Mouse (Mus musculus) lung, adult 2 months (tissue): ENCODE measurements at regions not wholly inside any gene's neighbourhood (a gene's known extent, or its start where the extent isn't known, plus 50 kb on each side); places are given as distances from the start of the nearest gene placed in this dataset.
A peak's percentile ranks its signal among the peaks of the same experiment; 100 is the strongest.

ENCODE experiments used
- DNase-seq: peaks from one replicate; pipeline ENCODE4 v3.0.0; 2022
- H3K4me1 ChIP-seq: fragments of 200-500 bp; 2 replicates; pipeline ENCODE4 v1.6.1; 2011; ENCODE audit warnings: low read length; ENCODE audit not compliant: control insufficient read depth, insufficient read depth
- H3K4me3 ChIP-seq: fragments of 200-500 bp; replicated peaks from 2 replicates; pipeline ENCODE3; 2011; ENCODE audit warnings: low read depth, mild to moderate bottlenecking, control low read depth, low read length; ENCODE audit errors: extremely low read depth
- CTCF ChIP-seq: fragments of 200-500 bp; IDR thresholded peaks from 2 replicates; pipeline ENCODE4 v1.5.1; 2011; ENCODE audit warnings: mild to moderate bottlenecking, low read length, control low read depth; ENCODE audit not compliant: insufficient read depth
- POLR2A ChIP-seq: fragments of 200-500 bp; IDR thresholded peaks from 2 replicates; pipeline ENCODE4 v1.6.1; 2011; ENCODE audit warnings: low read depth, mild to moderate bottlenecking, control low read depth, low read length, borderline replicate concordance; ENCODE audit errors: extremely low read depth
- WGBS: fragments of 180-500 bp; shearing (Covaris S2); methylation state at CpG from one replicate; pipeline ENCODE4 v1.1.7; 2018; 5-methylcytosine and 5-hydroxymethylcytosine counted together

DNA sequence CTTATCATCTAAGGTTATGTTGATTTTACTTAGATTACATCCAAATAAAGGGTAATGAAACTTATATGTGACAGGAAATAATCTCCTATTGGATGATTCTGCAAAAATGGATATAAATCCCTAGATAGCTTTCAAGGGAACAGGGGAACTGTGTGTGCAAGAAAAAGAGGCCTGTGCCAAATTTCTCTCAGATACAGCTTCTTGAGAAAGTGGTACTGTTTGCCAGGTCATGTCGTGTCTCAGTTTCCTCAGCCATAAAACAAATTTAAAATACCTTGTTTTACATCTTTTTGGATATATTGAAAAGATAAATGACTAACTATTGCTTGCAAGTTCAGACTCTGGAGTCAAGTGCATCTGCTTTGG lies 470.3 kb downstream of the Cenpc1 start:
- no peaks in the 10 kb centered on the region for H3K4me1 ChIP-seq
- WGBS: 21% methylated on average over 1 of the region's 1 CpGs
- no peak for DNase-seq
- no peak overlapping the region for H3K4me3 ChIP-seq
- TF ChIP-seq CTCF (no peak), POLR2A (no peak)

- no peak for TF ChIP-seq POLR2A
- no peak for TF ChIP-seq CTCF
- no peak overlapping the region for H3K4me3 ChIP-seq
- WGBS: 65% methylated on average over 4 of the region's 4 CpGs
- no peaks in the 10 kb centered on the region for H3K4me1 ChIP-seq
- no peak for DNase-seq
These were observed 470.8 kb downstream of the Cenpc1 start for GRCm38 (mm10) chr5:85594413-85595081.

GRCm38 (mm10) chr5:85592236-85592635 lies 473.1 kb downstream of the Cenpc1 start:
- no peaks in the 10 kb centered on the region for H3K4me1 ChIP-seq
- TF ChIP-seq POLR2A (no peak), CTCF (no peak)
- WGBS: 51% methylated on average over 3 of the region's 3 CpGs

GRCm38 (mm10) chr5:85586727-85587126 lies 478.7 kb downstream of the Cenpc1 start:
- H3K4me3 ChIP-seq: no peak overlapping the region
- peak; percentile 10 for DNase-seq
- 30% methylated on average over 3 of the region's 3 CpGs for WGBS
- no peak for TF ChIP-seq POLR2A
- TF ChIP-seq CTCF: 0 out of 2 replicates have a peak, but pooled peaks have one; percentile 4
- no peaks in the 10 kb centered on the region for H3K4me1 ChIP-seq

More at GRCm38 (mm10) chr5:85592236-85592635, 473.1 kb downstream of the Cenpc1 start:
- no peak for DNase-seq
- no peak overlapping the region for H3K4me3 ChIP-seq

DNA sequence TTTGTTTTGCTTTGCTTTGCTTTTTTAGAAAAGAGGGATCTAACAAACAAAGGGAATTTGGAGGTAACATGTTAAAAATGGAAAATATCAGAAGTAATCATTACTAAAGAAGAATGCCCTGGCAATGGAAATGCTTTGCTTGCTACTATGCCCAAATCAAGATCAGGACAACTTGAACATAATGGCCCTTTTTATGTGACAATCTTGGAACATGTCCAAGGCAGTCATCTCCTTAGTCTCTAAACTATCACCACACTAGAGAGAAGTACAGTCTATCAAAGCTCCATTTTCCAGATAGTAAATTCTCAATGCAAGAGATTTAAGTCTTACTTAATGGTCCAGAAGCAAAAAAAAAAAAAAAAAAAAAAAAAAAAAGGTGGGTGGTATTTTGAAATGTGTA lies 492.9 kb downstream of the Cenpc1 start:
- no peak for DNase-seq
- H3K4me3 ChIP-seq: no peak overlapping the region
- no peaks in the 10 kb centered on the region for H3K4me1 ChIP-seq
- TF ChIP-seq CTCF (no peak), POLR2A (no peak)

- TF ChIP-seq POLR2A (no peak), CTCF (no peak)
- DNase-seq: no peak
- no peak overlapping the region for H3K4me3 ChIP-seq
- H3K4me1 ChIP-seq: no peaks in the 10 kb centered on the region
- WGBS: 62% methylated on average over 4 of the region's 4 CpGs
These were observed 493.4 kb downstream of the Cenpc1 start for GRCm38 (mm10) chr5:85571967-85572366.

DNA sequence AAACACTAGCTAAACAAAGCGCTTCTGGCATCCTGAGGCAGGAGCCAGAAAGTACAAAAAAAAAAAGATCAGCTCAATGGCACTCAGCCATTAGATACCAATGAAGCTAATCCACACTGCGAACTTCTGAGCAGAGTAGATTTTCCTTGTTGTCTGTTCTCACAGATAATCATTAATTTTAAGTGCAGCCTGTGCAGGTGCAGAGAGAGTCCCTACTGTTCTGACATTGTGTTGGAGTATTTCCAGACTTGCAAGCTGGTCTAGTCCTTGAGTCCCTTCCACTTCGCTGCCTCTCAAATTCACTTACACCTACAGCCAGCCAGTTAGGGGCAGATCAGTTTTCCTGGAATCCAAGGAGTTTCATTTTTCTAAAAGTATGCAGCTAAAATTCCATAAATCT lies 494.0 kb downstream of the Cenpc1 start:
- Histone ChIP-seq H3K4me3 (no peak overlapping the region), H3K4me1 (no peaks in the 10 kb centered on the region)
- WGBS: 53% methylated on average over 3 of the region's 3 CpGs
- no peak for DNase-seq
- TF ChIP-seq POLR2A (no peak), CTCF (no peak)

DNA sequence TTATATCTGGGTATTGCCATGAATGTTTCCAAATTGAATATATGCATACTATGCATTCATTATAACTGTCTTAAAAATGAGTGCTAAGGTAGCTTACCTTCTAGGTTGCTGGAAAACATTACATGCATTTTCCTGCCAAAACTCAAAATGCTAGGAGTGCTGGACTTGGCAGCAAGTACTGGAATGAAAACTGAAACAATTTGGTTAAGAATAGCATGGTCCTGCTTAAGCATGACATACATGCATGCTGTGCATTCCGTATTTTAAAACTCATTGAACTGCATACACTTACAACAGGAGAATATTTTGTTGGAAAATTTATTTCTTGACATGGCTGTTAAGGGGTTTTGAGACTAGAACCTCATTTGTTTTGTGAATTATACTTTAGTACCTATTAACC lies 529.1 kb downstream of the Cenpc1 start:
- no peaks in the 10 kb centered on the region for H3K4me1 ChIP-seq
- TF ChIP-seq POLR2A (no peak), CTCF (no peak)
- WGBS: 60% methylated on average over 1 of the region's 1 CpGs
- no peak for DNase-seq
- H3K4me3 ChIP-seq: no peak overlapping the region

- TF ChIP-seq CTCF (no peak), POLR2A (no peak)
- 79% methylated on average over 10 of the region's 10 CpGs for WGBS
- no peak overlapping the region for H3K4me3 ChIP-seq
- DNase-seq: no peak
- H3K4me1 ChIP-seq: no peaks in the 10 kb centered on the region
These were observed 539.8 kb downstream of the Cenpc1 start for GRCm38 (mm10) chr5:85525385-85526194.

- no peak for TF ChIP-seq POLR2A
- no peaks in the 10 kb centered on the region for H3K4me1 ChIP-seq
- no peak overlapping the region for H3K4me3 ChIP-seq
- 78% methylated on average over 1 of the region's 1 CpGs for WGBS
- DNase-seq: no peak
These were observed 560.1 kb downstream of the Cenpc1 start for GRCm38 (mm10) chr5:85505244-85505643.
